Mouse (Mus musculus) embryonic facial prominence, embryonic 13.5 days (tissue): ENCODE data around the gene Twsg1. TPM values are rescaled to one million over a fixed set of nuclear protein-coding genes. Genes with fewer than 3 reads are reported as not detected.
"Not testable (repeated sequence)": the region's sequence is repeated elsewhere in the genome, so short reads cannot be mapped to it uniquely, and the experiment has no call there.

Experiments used
- ATAC-seq: fragments of 200-750 bp; cut with Nextera tagmentation; 2 replicates; pipeline ENCODE4 v1.8.0; 2017; ENCODE audit warnings: low read depth; ENCODE audit not compliant: insufficient number of reproducible peaks, insufficient read depth, low FRiP score, low TSS enrichment
- H3K27ac ChIP-seq: fragments of 300-500 bp; sonication (generic); 2 replicates; pipeline ENCODE4 v1.5.1; 2015; ENCODE audit warnings: moderate library complexity, mild to moderate bottlenecking, inconsistent platforms
- H3K27me3 ChIP-seq: fragments of 300-500 bp; sonication (generic); 2 replicates; pipeline ENCODE4 v1.6.1; 2015; ENCODE audit warnings: mild to moderate bottlenecking, inconsistent platforms
- H3K36me3 ChIP-seq: fragments of 300-500 bp; sonication (generic); 2 replicates; pipeline ENCODE4 v1.6.1; 2015; ENCODE audit warnings: mild to moderate bottlenecking, inconsistent platforms
- H3K4me1 ChIP-seq: fragments of 300-500 bp; sonication (generic); 2 replicates; pipeline ENCODE4 v1.6.1; 2015; ENCODE audit warnings: inconsistent platforms
- H3K4me2 ChIP-seq: fragments of 300-500 bp; sonication (generic); 2 replicates; pipeline ENCODE4 v1.6.1; 2015; ENCODE audit warnings: moderate library complexity, mild to moderate bottlenecking, inconsistent platforms
- H3K4me3 ChIP-seq: fragments of 300-500 bp; sonication (generic); 2 replicates; pipeline ENCODE4 v1.5.1; 2015; ENCODE audit warnings: mild to moderate bottlenecking, inconsistent platforms
- H3K9ac ChIP-seq: fragments of 300-500 bp; sonication (generic); 2 replicates; pipeline ENCODE4 v1.6.1; 2015; ENCODE audit warnings: mild to moderate bottlenecking, inconsistent platforms
- H3K9me3 ChIP-seq: fragments of 300-500 bp; sonication (generic); 2 replicates; pipeline ENCODE4 v1.6.1; 2016; ENCODE audit warnings: inconsistent platforms
- WGBS: fragments of 180-500 bp; shearing (Covaris S2); methylation state at CpG from one replicate; pipeline ENCODE4 v1.1.7; 2015; ENCODE audit warnings: mixed read lengths; 5-methylcytosine and 5-hydroxymethylcytosine counted together
- polyA plus RNA-seq: library from polyadenylated mRNA; unstranded; fragments of >200 nt; fragmentation: Nextera tagmentation; extraction: Ambion mirVana; gene quantifications from 2 replicates; pipeline ENCODE4 v1.2.1, GENCODE M21; 2015

Twsg1 gene
- 154 and 159 TPM in 2 replicates for polyA plus RNA-seq

DNA sequence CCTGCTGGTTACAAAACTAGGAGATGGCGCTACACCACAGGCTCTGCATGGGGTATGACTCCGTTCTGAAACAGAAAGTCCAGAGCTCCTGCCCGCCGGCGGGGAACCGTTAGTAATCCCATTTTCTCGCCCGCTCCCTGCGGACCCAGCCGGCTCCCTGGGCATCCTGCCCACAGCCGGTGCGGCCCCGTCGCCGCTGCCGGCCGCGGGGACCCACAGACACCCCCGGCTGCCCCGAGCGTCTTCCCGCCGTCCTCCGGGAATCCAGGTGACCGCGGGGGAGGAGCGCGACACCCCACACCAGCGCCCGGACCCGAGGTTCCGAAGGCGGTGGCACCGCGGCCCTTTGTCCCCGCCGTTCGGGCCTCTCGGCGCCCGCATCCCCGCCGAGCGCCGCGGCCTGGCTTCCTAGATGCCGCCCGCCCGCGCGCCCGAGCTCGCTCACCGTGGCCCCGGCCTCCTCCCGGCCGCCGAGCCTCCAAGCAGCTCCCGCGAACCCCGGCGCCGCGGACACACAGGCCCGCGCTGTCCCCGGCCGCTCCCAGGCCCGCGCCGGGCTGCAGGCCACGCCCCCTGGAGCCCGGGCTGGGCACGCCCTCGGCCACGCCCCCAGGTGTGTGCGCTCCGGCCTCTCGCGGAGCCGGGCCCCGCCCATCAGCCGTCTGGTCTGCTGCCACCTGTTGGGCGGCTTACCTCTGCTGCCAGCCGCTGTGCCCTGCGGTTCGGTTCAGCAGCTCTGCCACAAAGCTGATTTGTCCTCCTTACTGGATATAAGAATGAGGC lies at the start of gene Twsg1:
Gene Twsg1 (minus strand): TSS at position 605 of the 783 bp plus-strand sequence.
- under 1% methylated on average over 87 of the region's 87 CpGs for WGBS
- ATAC-seq: peak; percentile 92
- peak within 1 kb of the TSS; percentile 96 for H3K4me3 ChIP-seq
- peak within 1 kb of the TSS; percentile 69 for H3K4me2 ChIP-seq
- peaks cover 27% of the 10 kb centered on the region for H3K36me3 ChIP-seq
- no peaks in the 10 kb centered on the region for H3K9me3 ChIP-seq
- H3K27me3 ChIP-seq: no peaks in the 10 kb centered on the region
- peak within 1 kb of the TSS; percentile 98 for H3K9ac ChIP-seq
- H3K4me1 ChIP-seq: peaks cover 18% of the 10 kb centered on the region
- peak within 1 kb of the TSS; percentile 93 for H3K27ac ChIP-seq

DNA sequence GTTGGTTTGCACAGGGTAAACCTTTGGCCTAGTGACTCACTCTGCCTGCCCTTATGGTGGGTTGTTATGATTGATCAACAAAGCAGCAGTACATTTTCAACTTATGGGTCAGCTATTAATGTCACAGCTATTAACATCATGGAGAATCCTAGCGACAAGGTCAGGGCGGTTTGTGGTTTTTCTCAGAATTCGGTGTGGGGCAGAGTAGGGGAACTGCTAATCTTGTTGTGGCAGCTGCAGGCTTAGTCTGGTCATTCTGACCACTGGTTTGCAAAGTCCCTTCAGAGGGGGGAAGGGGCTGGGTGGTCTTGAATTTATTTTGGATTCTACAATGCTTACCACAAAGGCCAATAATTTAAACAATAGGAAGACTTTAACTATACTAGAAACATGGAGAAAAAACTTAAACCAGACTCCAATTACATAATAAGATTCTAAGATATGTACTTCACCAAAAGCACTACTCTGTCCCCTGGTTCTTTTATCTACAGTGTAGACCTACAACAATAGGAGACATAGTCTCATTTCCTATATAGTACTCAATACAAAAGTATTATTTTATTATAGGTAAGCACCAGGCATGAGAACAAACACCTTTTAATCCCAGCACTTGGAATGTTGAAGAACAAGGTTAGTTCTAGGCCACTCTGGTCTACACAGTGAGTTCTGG lies 37.3 kb upstream of the Twsg1 start:
- no peak overlapping the region for H3K4me3 ChIP-seq
- whole genome bisulfite sequencing: 89% methylated on average over 3 of the region's 3 CpGs
- no peak overlapping the region for H3K4me2 ChIP-seq

DNA sequence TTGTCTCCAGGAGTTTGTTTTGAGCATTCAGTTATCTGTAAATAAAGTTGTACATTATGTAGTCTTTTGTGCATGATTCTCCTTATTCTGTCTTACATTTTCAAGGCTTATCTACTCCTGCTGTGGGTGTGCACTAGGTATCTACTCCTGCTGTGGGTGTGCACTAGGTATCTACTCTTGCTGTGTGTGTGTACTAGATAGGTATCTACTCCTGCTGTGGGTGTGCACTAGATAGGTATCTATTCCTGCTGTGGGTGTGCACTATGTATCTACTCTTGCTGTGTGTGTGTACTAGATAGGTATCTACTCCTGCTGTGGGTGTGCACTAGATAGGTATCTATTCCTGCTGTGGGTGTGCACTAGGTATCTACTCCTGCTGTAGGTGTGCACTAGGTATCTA lies 25.7 kb upstream of the Twsg1 start:
- not testable (repeated sequence) for H3K4me1 ChIP-seq, H3K9ac ChIP-seq

More for the DNA sequence above, 37.3 kb upstream of the Twsg1 start:
- Histone ChIP-seq H3K27me3 (no peaks in the 10 kb centered on the region), H3K36me3 (peaks cover 5% of the 10 kb centered on the region), H3K4me1 (no peaks in the 10 kb centered on the region), H3K9ac (no peak overlapping the region), H3K9me3 (no peaks in the 10 kb centered on the region), H3K27ac (no peak overlapping the region)
- ATAC-seq: no peak

DNA sequence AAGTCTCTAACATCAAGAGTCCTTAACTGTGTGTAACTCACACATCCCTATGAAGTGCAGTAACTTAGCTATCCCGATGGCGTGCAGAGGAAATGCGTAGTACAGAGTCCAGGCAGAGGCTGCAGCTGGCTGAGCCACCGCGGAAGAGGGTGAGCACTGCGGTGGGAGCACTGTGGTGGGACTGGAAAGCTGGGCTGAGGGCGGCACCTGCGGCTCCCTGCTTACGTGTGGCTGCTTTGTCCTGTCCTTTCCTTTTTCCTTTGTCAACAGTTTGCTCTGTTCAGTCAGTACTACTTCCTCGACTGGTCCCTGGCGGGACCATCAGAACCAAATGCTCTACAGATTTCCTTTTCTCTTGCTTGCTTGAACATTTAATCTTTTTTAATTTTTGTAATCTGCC lies 16.7 kb upstream of the Twsg1 start:
- ATAC-seq: no peak

More for the DNA sequence above, 25.7 kb upstream of the Twsg1 start:
- not testable (repeated sequence) for ATAC-seq, H3K27ac ChIP-seq, H3K4me3 ChIP-seq, H3K27me3 ChIP-seq, H3K9me3 ChIP-seq, H3K4me2 ChIP-seq
- H3K36me3 ChIP-seq: peaks cover 27% of the 10 kb centered on the region

DNA sequence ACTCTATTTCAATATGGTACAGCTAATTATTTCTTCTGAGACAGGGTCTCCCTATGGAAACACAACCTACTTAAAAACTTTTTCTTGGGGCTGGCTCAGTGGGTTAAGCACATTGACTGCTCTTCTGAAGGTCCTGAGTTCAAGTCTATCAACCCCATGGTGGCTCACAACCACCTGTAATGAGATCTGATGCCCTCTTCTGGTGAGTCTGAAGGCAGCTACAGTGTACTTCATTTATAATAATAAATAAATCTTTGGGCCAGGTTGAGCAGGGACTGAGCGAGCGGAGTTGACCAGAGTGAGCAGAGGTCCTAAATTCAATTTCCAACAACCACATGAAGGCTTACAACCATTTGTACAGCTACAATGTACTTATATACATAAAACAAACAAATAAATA lies 11.2 kb upstream of the Twsg1 start:
- no peak overlapping the region for H3K27ac ChIP-seq
- peaks cover 8% of the 10 kb centered on the region for H3K4me1 ChIP-seq
- H3K9ac ChIP-seq: no peak overlapping the region
- WGBS: 94% methylated on average over 2 of the region's 2 CpGs
- H3K27me3 ChIP-seq: no peaks in the 10 kb centered on the region
- ATAC-seq: no peak
- H3K4me2 ChIP-seq: no peak overlapping the region
- H3K4me3 ChIP-seq: no peak overlapping the region
- H3K9me3 ChIP-seq: no peaks in the 10 kb centered on the region
- H3K36me3 ChIP-seq: no peaks in the 10 kb centered on the region

More for the DNA sequence above, 16.7 kb upstream of the Twsg1 start:
- Histone ChIP-seq H3K9me3 (no peaks in the 10 kb centered on the region), H3K4me1 (no peaks in the 10 kb centered on the region), H3K27me3 (no peaks in the 10 kb centered on the region), H3K4me3 (no peak overlapping the region), H3K9ac (no peak overlapping the region), H3K4me2 (no peak overlapping the region), H3K36me3 (peaks cover 8% of the 10 kb centered on the region), H3K27ac (no peak overlapping the region)
- WGBS: 65% methylated on average over 11 of the region's 11 CpGs

DNA sequence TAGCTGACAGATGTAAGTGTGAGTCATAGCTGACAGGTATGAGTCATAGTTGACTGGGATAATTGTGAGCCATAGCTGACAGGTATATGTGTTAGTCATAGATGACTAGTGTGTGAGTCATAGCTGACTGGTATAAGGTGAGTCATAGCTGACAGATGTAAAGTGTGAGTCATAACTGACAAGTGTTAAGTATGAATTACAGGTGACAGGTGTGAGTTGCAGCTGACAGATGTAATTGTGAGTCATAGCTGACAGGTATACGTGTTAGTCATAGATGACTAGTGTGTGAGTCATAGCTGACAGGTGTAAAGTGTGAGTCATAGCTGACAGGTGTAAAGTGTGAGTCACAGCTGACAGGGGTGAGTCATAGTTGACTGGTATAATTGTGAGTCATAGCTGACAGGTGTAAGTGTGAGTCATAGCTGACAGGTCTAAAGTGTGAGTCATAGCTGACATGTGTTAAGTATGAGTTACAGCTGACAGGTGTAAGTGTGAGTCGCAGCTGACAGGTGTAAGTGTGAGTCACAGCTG lies 10.6 kb upstream of the Twsg1 start:
- H3K4me3 ChIP-seq: no peak overlapping the region
- peak; percentile 37; the same call in 1 of the 2 replicates for ATAC-seq
- no peaks in the 10 kb centered on the region for H3K9me3 ChIP-seq
- peaks cover 10% of the 10 kb centered on the region for H3K4me1 ChIP-seq
- H3K27me3 ChIP-seq: no peaks in the 10 kb centered on the region
- no peak overlapping the region for H3K9ac ChIP-seq
- H3K27ac ChIP-seq: no peak overlapping the region
- H3K4me2 ChIP-seq: no peak overlapping the region
- no peaks in the 10 kb centered on the region for H3K36me3 ChIP-seq
- 83% methylated on average over 2 of the region's 2 CpGs for WGBS

DNA sequence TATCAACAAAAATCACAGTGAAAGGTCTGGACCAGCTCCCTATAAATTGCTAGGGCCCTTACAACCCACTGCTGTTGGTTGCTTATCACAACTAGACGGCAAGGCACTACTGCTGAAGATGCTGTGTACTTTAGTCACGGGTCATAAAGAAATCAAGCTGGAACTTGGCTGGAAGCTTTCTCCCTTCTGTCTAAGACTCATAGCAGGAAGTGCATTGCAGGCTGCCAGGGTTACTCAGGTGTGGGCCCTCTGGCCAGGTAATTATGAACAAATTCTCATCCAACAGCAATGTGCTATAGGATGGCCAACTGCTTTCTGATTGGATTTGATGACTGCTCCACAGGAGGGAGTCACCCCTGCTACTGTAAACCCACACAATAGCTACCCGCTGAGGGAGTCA lies 8.0 kb upstream of the Twsg1 start:
- no peak overlapping the region for H3K4me2 ChIP-seq
- H3K27me3 ChIP-seq: no peaks in the 10 kb centered on the region
- H3K9ac ChIP-seq: no peak overlapping the region
- no peaks in the 10 kb centered on the region for H3K9me3 ChIP-seq
- H3K4me3 ChIP-seq: no peak overlapping the region
- H3K27ac ChIP-seq: no peak overlapping the region
- no peaks in the 10 kb centered on the region for H3K36me3 ChIP-seq
- peaks cover 10% of the 10 kb centered on the region for H3K4me1 ChIP-seq
- 69% methylated on average over 3 of the region's 3 CpGs for WGBS
- ATAC-seq: no peak

DNA sequence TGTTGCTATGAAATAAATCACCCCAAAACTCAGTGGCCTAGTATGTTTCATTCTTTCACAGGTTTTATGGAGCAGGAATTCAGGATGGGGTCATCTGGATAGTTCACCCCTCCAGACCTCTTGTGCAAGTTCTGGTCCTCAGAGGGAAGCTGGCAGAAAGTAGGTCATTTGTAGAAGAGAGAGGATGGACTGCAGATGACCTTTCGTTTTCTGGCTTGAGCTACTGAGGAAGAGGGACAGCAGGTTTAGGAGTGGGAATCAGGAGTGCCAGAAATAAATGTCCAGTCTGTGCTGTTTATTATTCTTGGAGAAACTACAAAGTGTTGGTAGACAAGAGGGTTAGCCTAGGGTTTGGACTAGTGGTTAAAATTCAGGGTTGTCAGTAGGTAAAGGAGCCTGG lies 7.3 kb upstream of the Twsg1 start:
- H3K4me2 ChIP-seq: no peak overlapping the region
- H3K9me3 ChIP-seq: no peaks in the 10 kb centered on the region
- ATAC-seq: no peak
- no peaks in the 10 kb centered on the region for H3K36me3 ChIP-seq
- no peaks in the 10 kb centered on the region for H3K27me3 ChIP-seq
- H3K27ac ChIP-seq: 0 out of 2 replicates have a peak overlapping the region, but pooled peaks have one; percentile 9
- 90% methylated on average over 1 of the region's 1 CpGs for WGBS
- H3K4me3 ChIP-seq: no peak overlapping the region
- H3K9ac ChIP-seq: no peak overlapping the region
- H3K4me1 ChIP-seq: peaks cover 10% of the 10 kb centered on the region

DNA sequence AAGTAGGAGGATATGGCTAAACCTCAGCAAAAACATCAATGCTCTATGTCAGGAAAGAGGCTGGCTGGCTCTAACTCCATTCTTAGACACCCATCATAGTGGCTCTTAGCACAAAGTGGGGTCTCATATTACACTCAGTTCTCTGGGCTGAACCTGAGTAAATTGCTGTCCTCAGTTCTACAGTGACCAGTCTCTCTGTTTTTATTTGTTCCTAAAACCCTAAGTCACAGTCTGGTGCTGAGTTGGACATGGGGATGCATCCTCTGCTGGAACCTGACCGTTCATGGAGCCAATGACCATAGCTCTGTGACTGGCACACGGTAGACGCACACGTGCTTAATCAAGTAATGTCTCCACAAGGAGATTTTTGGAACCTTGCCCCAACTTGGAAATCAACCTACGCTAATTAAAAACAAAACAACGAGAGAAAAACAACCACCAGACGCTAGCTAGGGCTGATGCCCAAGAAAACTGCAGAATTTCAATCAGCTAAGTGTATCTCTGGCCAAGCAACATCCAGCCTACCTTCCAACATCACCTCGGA lies 6.8 kb upstream of the Twsg1 start:
- no peak overlapping the region for H3K4me3 ChIP-seq
- 0 out of 2 replicates have a peak overlapping the region, but pooled peaks have one; percentile 9 for H3K27ac ChIP-seq
- H3K4me1 ChIP-seq: peaks cover 10% of the 10 kb centered on the region
- no peaks in the 10 kb centered on the region for H3K36me3 ChIP-seq
- no peaks in the 10 kb centered on the region for H3K9me3 ChIP-seq
- no peak overlapping the region for H3K9ac ChIP-seq
- no peaks in the 10 kb centered on the region for H3K27me3 ChIP-seq
- no peak overlapping the region for H3K4me2 ChIP-seq
- ATAC-seq: no peak
- 72% methylated on average over 8 of the region's 8 CpGs for WGBS

DNA sequence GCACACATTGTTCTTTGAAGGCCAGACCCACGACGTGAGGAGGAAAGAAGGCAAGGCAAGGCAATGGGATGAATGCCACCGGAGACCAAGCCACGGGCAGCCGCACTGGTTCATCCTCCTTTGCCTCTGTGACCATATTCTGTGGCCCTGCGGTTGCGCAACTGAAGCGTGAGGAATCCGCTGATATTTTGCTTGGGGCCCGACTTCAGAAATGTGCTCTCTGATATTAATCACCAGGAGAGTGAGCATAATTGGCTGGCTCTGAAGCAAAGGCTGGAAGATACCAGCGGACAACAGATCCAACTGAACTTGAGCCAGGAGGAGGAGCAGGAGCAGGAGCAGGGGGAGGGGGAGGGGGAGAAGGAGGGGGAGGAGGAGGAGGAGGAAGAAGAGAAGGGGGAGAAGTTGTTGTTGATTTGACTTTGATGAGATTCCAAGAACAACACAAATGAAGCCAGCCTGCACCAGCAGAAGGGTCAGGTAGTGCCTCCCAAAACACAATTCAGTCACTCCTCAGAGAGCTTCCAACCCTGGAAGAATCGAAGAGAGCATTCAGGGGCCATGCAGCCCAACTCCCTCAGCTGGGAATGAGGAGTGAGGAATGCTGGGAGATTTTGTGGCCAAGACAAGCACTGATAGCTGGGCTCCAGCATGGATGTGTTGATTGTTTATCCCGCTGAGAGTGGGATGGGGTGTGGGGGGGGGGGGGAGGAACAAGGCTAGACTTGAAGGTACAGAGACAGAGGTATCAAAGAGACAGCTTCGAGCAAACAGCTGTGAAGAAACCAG lies 6.2 kb upstream of the Twsg1 start:
- 0 out of 2 replicates have a peak, but pooled peaks have one; percentile 54 for ATAC-seq
- Histone ChIP-seq H3K27ac (no peak overlapping the region), H3K4me3 (no peak overlapping the region), H3K9me3 (no peaks in the 10 kb centered on the region), H3K36me3 (no peaks in the 10 kb centered on the region), H3K4me1 (peaks cover 10% of the 10 kb centered on the region), H3K27me3 (no peaks in the 10 kb centered on the region), H3K4me2 (no peak overlapping the region), H3K9ac (no peak overlapping the region)
- 79% methylated on average over 14 of the region's 14 CpGs for whole genome bisulfite sequencing

DNA sequence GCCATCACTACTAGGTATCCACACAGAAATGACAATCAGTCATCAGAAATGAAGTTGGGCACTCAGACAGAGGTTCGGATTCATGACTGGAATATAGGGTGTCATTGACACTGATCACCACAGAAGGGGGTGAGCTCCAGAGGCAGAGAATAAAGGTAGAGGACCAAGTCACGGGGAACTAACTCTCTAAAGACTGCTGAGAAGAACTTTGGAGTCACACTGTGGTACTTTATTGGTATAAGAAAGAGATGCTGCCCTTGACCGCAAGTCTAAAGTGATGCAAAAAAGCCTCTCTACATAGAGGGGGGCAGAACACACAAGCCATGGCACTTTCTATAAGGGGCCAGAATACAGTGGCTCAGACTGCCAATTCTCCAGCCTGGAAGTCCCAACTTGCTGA lies 5.1 kb upstream of the Twsg1 start:
- Histone ChIP-seq H3K4me2 (no peak overlapping the region), H3K27me3 (no peaks in the 10 kb centered on the region), H3K36me3 (no peaks in the 10 kb centered on the region), H3K9me3 (no peaks in the 10 kb centered on the region), H3K27ac (no peak overlapping the region), H3K9ac (no peak overlapping the region), H3K4me1 (peaks cover 12% of the 10 kb centered on the region), H3K4me3 (no peak overlapping the region)
- ATAC-seq: no peak
- 79% methylated on average over 3 of the region's 3 CpGs for WGBS
